Mouse (Mus musculus) T-cell, adult 2 months (primary cell): ENCODE results near the gene Ppp2r3a.

Experiments
- DNase-seq: peaks from one replicate; pipeline ENCODE4 v3.0.0; 2022; ENCODE audit warnings: low spot score

The Ppp2r3a gene

GRCm38 (mm10) chr9:101152872-101153271, 98.7 kb downstream of the Ppp2r3a start:
- DNase-seq, result no peak

- no peak for DNase-seq
These were observed 108.0 kb downstream of the Ppp2r3a start for GRCm38 (mm10) chr9:101143635-101144034.

GRCm38 (mm10) chr9:101114182-101114884, 137.3 kb downstream of the Ppp2r3a start:
- DNase-seq, result no peak

- no peak for DNase-seq
These were observed 138.3 kb downstream of the Ppp2r3a start for GRCm38 (mm10) chr9:101113317-101113716.

- DNase-seq, result no peak
These were observed 141.6 kb downstream of the Ppp2r3a start for GRCm38 (mm10) chr9:101110013-101110412.

- no peak for DNase-seq
These were observed 144.2 kb downstream of the Ppp2r3a start for GRCm38 (mm10) chr9:101107386-101107785.

GRCm38 (mm10) chr9:101105735-101106134, 145.9 kb downstream of the Ppp2r3a start:
- no peak for DNase-seq

- DNase-seq, result no peak
These were observed 146.7 kb downstream of the Ppp2r3a start for GRCm38 (mm10) chr9:101104931-101105330.

- no peak for DNase-seq
These were observed 149.3 kb downstream of the Ppp2r3a start for GRCm38 (mm10) chr9:101102288-101102687.

GRCm38 (mm10) chr9:101101547-101101946, 150.0 kb downstream of the Ppp2r3a start:
- DNase-seq, result no peak

- no peak for DNase-seq
These were observed 151.4 kb downstream of the Ppp2r3a start for GRCm38 (mm10) chr9:101100163-101100562.

GRCm38 (mm10) chr9:101099445-101099844, 152.2 kb downstream of the Ppp2r3a start:
- DNase-seq, result peak; percentile 12

GRCm38 (mm10) chr9:101097542-101097941, 154.1 kb downstream of the Ppp2r3a start:
- DNase-seq, result no peak

- DNase-seq, result no peak
These were observed 155.1 kb downstream of the Ppp2r3a start for GRCm38 (mm10) chr9:101096461-101096860.

GRCm38 (mm10) chr9:101095425-101095824, 156.2 kb downstream of the Ppp2r3a start:
- no peak for DNase-seq

GRCm38 (mm10) chr9:101083728-101084127, 167.9 kb downstream of the Ppp2r3a start:
- DNase-seq, result no peak

GRCm38 (mm10) chr9:101080046-101080685, 171.4 kb downstream of the Ppp2r3a start:
- peak; percentile 15 for DNase-seq

- no peak for DNase-seq
These were observed 173.0 kb downstream of the Ppp2r3a start for GRCm38 (mm10) chr9:101078579-101078978.

GRCm38 (mm10) chr9:101077486-101077885, 174.1 kb downstream of the Ppp2r3a start:
- DNase-seq, result no peak

- DNase-seq, result peak; percentile 32
These were observed 175.3 kb downstream of the Ppp2r3a start for GRCm38 (mm10) chr9:101076095-101076875.

GRCm38 (mm10) chr9:101075694-101076093, 175.9 kb downstream of the Ppp2r3a start:
- no peak for DNase-seq

- DNase-seq, result no peak
These were observed 176.5 kb downstream of the Ppp2r3a start for GRCm38 (mm10) chr9:101075091-101075581.
